Comparison of ENCODE assay signal across 8 mouse cellular contexts in the genomic region with DNA sequence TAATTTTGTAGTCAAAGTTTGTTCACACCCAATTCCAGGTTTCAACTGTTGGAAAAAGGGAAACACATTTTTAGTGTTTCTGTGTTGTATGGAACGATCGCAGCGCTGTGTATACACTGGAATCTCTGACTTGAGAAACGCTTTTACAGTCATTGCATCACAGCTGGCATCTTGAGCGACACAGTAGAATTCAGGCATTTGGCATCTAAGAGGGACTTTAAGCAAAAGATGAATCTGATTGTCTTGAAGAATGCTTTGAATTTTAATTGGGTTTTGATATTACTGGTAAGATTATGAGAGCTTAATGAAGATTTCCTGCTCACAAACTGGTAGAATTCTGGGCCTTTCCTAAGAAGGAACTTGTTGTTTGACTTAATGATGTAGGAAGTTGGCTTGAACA. TPM values are rescaled to one million over a fixed set of nuclear protein-coding genes. Genes with fewer than 3 reads are reported as not detected.
DNase-seq lines count a peak whose midpoint lies in the region; ATAC-seq and TF ChIP-seq lines count a peak whose summit lies in the region.

No protein-coding gene starts in this region.

- DNase-seq in kidney, adult 2 months = no peak
- DNase-seq in kidney, postnatal 10 days = no peak
- DNase-seq in embryonic facial prominence, embryonic 11.5 days (ENCODE audit: low spot score) = no peak
- DNase-seq in limb, embryonic 10.5 days (ENCODE audit: low spot score) = no peak
- no peak for DNase-seq in left cerebral cortex, adult 9 months (ENCODE audit: low spot score in 2 of 2)
- no peak for DNase-seq in kidney, postnatal 36 days
- no peak for DNase-seq in natural killer cell, adult 2 months (ENCODE audit: low spot score in 2 of 2)

- H3K4me1 ChIP-seq in kidney, adult 2 months (ENCODE audit: control insufficient read depth, insufficient read depth, low read length) = peaks cover 12% of the 10 kb centered on the region
- H3K4me1 ChIP-seq in embryonic facial prominence, embryonic 11.5 days (ENCODE audit: control insufficient read depth, insufficient read depth, low read length) = no peaks in the 10 kb centered on the region
- peaks cover 15% of the 10 kb centered on the region for H3K4me1 ChIP-seq in limb, embryonic 10.5 days

- H3K4me2 ChIP-seq in embryonic facial prominence, embryonic 11.5 days (ENCODE audit: low read depth, low read length) = peak overlapping the region; percentile 35
- peak overlapping the region; percentile 82 for H3K4me2 ChIP-seq in myocyte (ENCODE audit: low read depth)

- H3K4me3 ChIP-seq in kidney, adult 2 months (ENCODE audit: insufficient read depth, low read depth, low read length) = peak overlapping the region; percentile 28; the same call in 1 of the 2 replicates
- H3K4me3 ChIP-seq in embryonic facial prominence, embryonic 11.5 days (ENCODE audit: low read depth, low read length) = peak overlapping the region; percentile 66
- peak overlapping the region; percentile 67 for H3K4me3 ChIP-seq in limb, embryonic 10.5 days
- peak overlapping the region; percentile 46 for H3K4me3 ChIP-seq in myocyte

- TF ChIP-seq POLR2A in kidney, adult 2 months (IDR thresholded peaks at IDR 0.05; ENCODE audit: low read depth, low read length) = no peak
- no peak for TF ChIP-seq POLR2A in myocyte (IDR thresholded peaks at IDR 0.05; ENCODE audit: insufficient read length, low read depth)

- H3K27me3 ChIP-seq in kidney, adult 2 months (replicated peaks; ENCODE audit: control insufficient read depth, insufficient read depth, low read length) = no peaks in the 10 kb centered on the region
- no peaks in the 10 kb centered on the region for H3K27me3 ChIP-seq in embryonic facial prominence, embryonic 11.5 days (ENCODE audit: control insufficient read depth, insufficient read depth, low read length)
- no peaks in the 10 kb centered on the region for H3K27me3 ChIP-seq in limb, embryonic 10.5 days (ENCODE audit: low read depth, poor library complexity, severe bottlenecking)
- no peaks in the 10 kb centered on the region for H3K27me3 ChIP-seq in myocyte (ENCODE audit: control insufficient read depth, insufficient read depth, insufficient read length)

- peak overlapping the region; percentile 14; the same call in 1 of the 2 replicates for H3K9ac ChIP-seq in embryonic facial prominence, embryonic 11.5 days (replicated peaks; ENCODE audit: low read length)

- WGBS in kidney, adult 2 months = 20% methylated on average over 5 of the region's 5 CpGs
- WGBS in embryonic facial prominence, embryonic 11.5 days = 45% methylated on average over 5 of the region's 5 CpGs
- 46% methylated on average over 5 of the region's 5 CpGs for WGBS in limb, embryonic 10.5 days

- ATAC-seq in embryonic facial prominence, embryonic 11.5 days (replicated peaks; ENCODE audit: insufficient number of reproducible peaks, low FRiP score, low TSS enrichment, low read depth) = no peak

- peak overlapping the region; percentile 92 for H3ac ChIP-seq in myocyte (ENCODE audit: control insufficient read depth, insufficient read length)

- H3K27ac ChIP-seq in kidney, adult 2 months (ENCODE audit: insufficient read depth, low read depth, low read length) = no peak overlapping the region
- H3K27ac ChIP-seq in embryonic facial prominence, embryonic 11.5 days (replicated peaks; ENCODE audit: low read depth, low read length) = no peak overlapping the region
- peak overlapping the region; percentile 91; the same call in 1 of the 2 replicates for H3K27ac ChIP-seq in limb, embryonic 10.5 days

- no peaks in the 10 kb centered on the region for H3K9me3 ChIP-seq in embryonic facial prominence, embryonic 11.5 days (replicated peaks; ENCODE audit: control insufficient read depth, low read length)
- H3K9me3 ChIP-seq in limb, embryonic 10.5 days (replicated peaks) = no peaks in the 10 kb centered on the region

- no peak for TF ChIP-seq CTCF in kidney, adult 2 months (conservative IDR thresholded peaks at IDR 0.05; ENCODE audit: insufficient read depth, insufficient read length, low read depth, low read length)

- H3K36me3 ChIP-seq in kidney, adult 2 months (ENCODE audit: control insufficient read depth, insufficient read depth, low read length) = no peaks in the 10 kb centered on the region
- no peaks in the 10 kb centered on the region for H3K36me3 ChIP-seq in embryonic facial prominence, embryonic 11.5 days (replicated peaks; ENCODE audit: control insufficient read depth, insufficient read depth, low read depth, low read length)
- no peaks in the 10 kb centered on the region for H3K36me3 ChIP-seq in limb, embryonic 10.5 days
- H3K36me3 ChIP-seq in myocyte (ENCODE audit: control insufficient read depth, insufficient read depth) = no peaks in the 10 kb centered on the region

- H3K79me2 ChIP-seq in myocyte (ENCODE audit: control insufficient read depth, insufficient read depth) = peaks cover 59% of the 10 kb centered on the region

TF ChIP-seq in myocyte, 11 proteins besides CTCF, POLR2A, EP300 and RAD21:
- TF ChIP-seq CEBPB (IDR thresholded peaks at IDR 0.05; ENCODE audit: insufficient read depth, poor library complexity, severe bottlenecking) (peak; percentile 71), SRF (IDR thresholded peaks at IDR 0.05; ENCODE audit: control insufficient read depth, insufficient read length, low read depth) (no peak), MYOD1 (IDR thresholded peaks at IDR 0.05; ENCODE audit: control insufficient read depth in 1 of 3, insufficient read length in 2 of 3, low read depth in 2 of 3) (no peak), E2F4 (IDR thresholded peaks at IDR 0.05; ENCODE audit: insufficient read depth) (no peak)

RNA-seq across cellular contexts. Expression of a gene that starts 1.3 kb away (rescaled TPM):
- polyA plus RNA-seq in kidney, adult 2 months (2012; rRNA removed) = 31.3 and 37.8 TPM in 2 replicates
- polyA plus RNA-seq in embryonic facial prominence, embryonic 11.5 days (2014; fragmentation: Nextera tagmentation; extraction: Ambion mirVana) = 118 and 150 TPM in 2 replicates
- 69.1 and 69.8 TPM in 2 replicates for polyA plus RNA-seq in limb, embryonic 10.5 days (2016; fragmentation: Nextera tagmentation; extraction: Ambion mirVana)
- 63.6 TPM for polyA plus RNA-seq in myocyte (2012; fragmentation: generic; extraction: Trizol)
